Mouse (Mus musculus) layer of hippocampus, adult 11-12 months (tissue): ENCODE data around the gene Aff3.
A peak's percentile ranks its signal among the peaks of the same experiment; 100 is the strongest.

Source experiments
- DNase-seq: peaks from one replicate; pipeline ENCODE4 v3.0.0; 2022; ENCODE audit warnings: low spot score

Aff3 gene

DNA sequence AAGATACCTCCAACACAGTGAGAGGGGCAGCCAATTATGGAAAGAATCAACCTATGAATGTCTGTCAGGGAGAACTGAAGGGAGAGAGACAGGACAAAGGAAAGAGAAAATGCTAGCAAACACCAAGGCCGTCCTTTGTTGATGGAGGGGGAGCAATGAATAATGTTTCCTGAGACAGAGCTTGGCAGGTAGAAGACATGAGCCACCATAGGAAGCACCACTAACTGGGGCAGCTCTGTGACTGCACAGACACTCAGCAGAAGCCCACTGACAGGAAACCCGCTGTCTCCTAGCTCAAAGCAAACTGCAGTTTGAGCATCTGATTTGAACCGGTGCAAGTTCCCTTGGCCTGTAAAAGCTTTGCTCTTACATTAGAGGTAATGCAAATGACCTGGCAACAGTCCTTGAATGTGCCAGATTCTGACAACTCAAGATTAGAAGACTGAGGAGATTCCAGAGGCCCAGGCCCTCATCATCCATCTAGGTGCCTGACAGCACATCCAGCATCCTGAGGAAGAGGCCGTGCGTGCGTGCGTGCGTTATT lies 176.0 kb downstream of the Aff3 start:
- no peak for DNase-seq

DNA sequence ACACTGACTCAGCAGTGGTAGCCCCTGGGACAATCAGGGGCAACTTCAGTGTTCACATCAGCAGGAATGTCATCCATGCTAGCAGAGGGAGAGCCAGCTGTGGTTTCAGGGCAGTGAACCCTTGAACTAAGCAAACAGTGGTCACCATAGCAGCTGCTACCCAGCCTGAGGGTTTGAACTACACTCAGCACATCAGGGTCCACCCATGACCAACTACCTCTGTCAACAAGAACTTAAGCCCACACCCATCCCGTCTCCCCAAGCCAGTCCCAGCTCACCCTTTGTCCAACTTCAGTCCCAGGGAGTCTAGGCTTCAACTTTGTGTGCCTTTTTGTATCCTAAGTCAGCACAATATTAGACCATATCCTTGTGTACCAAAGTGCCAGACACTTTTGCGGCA lies 176.9 kb downstream of the Aff3 start:
- no peak for DNase-seq

DNA sequence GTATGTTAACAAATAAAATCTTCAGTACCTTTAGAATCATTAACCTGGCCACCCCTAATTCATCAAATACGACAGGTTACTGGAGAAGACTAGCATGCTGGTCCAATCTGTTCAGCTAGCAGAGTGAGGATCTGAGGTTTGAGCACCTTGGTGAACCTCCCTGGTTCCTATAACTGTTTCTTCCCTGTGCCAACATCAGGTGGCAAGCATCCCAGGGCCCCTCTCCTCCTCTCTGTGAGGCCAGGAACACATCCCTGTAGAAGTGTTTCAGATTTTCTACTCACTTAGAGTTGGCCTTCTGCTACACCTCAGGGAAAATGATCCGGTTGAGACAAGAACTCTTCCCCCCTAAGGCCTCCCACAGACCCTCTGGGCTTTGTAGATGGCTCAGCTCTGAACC lies 181.6 kb downstream of the Aff3 start:
- DNase-seq: no peak

DNA sequence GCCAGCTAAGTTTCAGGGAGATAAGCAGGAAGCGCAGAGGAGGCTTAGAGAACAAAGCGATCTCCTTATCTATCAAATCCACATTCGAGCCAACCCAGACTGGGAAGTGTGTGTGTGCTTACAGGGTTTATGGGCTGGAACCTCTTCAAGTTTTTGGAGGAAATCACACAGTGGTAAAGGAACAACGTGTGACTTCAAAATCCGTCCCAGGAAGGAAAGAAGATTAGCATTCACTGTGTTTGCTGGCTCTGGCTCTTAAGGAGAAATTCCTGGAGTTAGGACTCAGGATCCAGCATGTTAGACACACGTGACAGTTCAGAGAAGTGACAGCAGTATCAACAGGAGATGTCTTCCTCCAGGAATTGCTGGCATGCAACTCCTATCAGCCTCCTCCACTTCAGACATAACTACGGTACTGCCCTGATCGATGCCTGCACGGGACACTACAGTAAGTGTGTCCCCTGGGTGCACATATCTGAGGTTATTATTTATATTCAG lies 186.5 kb downstream of the Aff3 start:
- DNase-seq: no peak

DNA sequence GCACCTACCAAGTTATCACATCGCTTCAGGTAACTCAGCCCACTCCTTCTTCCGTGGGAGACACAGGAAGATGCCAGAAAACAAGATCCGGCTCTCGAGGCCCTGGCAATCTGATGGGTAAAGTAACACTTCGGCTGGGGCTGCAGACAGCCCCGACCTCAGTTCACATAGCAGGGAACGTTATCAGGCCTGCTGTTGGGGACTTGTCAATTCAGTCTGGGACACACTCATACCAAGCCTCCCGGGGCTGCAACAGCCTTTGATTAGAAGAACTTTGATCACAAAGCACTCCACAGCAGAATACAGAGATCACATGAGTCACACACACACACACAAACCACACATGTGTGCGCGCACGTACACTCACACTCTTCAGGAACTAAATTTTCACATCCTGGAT lies 193.9 kb downstream of the Aff3 start:
- no peak for DNase-seq

DNA sequence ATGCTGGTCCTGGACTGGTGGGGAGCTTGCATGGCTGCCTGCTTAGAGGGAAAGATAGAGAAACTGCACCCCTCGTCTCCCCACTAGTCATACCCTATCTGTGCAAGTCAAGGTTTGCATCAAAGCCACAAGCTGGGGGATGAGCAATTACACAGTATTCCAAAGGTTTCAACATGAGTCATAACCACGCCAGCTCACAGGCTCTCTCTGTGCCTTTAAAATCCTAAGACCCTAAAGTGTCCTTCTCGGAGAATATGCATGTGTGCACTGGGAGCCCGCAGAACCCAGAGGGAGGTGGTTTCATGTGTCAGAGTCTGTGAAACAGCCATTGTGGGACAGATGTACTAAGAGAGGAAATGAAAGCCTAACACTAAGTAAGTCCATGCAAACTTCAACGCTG lies 194.6 kb downstream of the Aff3 start:
- no peak for DNase-seq

DNA sequence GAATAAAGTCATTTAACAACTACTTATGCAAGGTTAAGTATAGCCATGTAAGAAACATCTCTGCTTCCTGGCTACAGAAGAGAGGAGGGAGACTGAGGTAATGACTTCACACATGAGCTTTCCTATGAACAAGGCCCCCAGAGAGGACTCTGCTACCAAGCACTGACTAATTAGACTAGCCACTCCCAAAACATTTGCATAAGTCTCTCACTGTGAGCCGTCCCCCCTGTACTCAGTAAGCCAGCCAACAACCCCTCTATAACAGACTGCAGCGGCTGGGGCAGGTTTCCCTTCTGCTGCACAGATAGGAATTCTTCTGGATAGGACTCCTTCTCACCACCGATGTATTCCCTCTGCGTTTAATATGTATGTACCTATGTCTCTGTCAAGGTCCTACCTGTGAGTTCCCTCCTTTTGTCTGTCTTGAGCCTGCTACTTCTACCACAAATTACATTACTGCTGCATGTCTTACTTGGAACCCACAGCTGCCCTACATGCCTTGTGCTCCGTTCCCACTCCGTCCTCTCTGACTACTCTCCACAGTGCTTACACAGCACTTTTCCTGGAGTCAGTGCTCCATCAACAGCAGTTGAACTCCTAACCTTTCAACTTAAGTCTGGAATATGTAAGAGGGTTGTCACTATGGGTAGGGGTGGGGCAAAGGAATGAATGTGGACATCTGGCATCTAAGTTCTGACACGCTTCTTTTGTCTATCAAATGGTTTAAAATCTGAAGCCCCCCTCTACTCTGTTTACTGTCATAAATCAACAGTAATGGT lies 197.3 kb downstream of the Aff3 start:
- no peak for DNase-seq

DNA sequence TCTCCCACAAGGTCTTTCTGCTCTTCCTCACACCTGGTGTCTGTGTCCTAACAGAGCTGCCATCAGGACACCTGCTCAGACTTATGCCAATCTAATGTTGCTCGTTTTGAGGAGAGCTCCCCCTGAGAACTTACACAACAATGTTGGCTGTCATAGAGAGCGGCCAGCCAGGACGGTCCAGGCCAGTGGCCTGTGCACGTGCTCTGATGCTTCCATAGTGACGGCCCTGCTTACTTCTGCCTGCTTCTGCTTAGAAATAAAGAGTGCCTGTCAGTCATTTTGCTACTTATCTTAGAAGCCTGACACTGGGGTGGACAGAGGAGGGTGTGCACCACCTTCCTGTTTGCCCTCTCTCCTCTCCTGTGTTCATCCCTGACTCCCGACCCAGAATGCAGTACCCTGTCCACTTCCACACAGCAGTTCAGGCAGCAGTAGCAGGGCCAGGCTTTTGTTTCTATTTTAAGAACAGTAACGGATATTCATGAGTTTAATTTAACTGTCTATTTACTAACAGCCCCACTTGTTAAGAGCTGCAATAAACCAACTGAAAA lies 208.0 kb downstream of the Aff3 start:
- no peak for DNase-seq

DNA sequence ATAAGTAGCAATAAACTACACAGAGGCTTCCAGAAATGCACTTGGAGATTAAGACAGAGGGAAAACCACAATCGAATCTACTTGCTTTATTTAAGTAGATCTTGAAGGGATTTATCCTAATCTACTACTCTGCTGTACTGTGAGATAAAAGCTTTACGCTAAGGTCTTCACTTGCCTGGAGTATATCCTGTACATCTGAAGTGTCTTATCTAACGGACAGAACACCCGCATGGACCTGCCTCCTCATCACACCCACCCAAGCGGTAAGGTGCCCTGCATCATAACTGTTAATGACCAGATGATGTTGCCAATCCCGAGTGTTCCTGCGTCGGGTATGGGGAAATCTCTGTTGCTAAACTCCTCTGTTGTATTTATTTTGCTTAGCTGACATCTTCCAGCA lies 209.8 kb downstream of the Aff3 start:
- DNase-seq: no peak

DNA sequence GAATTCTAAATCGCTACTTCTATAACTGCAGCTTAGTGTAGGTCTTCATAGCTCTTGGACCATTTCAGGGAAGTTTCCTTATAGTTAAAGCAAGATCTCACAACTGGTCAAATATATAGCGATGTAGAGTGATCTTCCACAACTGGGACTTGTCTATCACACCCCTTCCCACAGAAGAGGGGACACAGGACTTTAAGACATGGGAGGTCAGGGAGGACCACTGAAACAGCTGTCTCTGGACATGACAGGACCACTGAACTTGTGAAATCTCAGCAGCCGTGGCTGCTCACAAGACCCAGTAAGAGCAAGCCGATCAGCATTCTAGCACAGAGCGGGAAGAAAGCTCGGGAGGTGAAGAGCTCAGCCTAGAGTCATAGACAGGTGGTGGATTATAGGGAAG lies 213.4 kb downstream of the Aff3 start:
- no peak for DNase-seq

DNA sequence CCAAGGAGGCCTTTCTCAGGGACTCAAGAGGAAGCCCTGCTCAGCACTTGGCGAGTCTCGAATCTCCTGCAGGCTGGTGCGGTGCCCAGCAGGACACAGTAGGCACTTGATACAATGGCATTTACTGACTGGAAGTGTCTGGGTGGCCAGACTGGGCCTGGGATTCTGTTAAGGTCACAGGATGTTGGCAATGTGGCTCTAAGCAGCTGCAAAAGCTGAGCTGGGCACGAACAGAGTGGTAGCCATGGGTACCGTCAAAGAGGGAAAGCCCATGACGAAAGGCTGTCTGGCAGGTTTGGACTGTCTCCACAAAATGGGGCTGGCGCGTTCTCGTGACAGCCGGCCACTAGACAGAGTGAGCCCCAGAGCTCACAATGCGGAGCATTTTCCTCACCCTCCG lies 214.1 kb downstream of the Aff3 start:
- peak; percentile 70 for DNase-seq

DNA sequence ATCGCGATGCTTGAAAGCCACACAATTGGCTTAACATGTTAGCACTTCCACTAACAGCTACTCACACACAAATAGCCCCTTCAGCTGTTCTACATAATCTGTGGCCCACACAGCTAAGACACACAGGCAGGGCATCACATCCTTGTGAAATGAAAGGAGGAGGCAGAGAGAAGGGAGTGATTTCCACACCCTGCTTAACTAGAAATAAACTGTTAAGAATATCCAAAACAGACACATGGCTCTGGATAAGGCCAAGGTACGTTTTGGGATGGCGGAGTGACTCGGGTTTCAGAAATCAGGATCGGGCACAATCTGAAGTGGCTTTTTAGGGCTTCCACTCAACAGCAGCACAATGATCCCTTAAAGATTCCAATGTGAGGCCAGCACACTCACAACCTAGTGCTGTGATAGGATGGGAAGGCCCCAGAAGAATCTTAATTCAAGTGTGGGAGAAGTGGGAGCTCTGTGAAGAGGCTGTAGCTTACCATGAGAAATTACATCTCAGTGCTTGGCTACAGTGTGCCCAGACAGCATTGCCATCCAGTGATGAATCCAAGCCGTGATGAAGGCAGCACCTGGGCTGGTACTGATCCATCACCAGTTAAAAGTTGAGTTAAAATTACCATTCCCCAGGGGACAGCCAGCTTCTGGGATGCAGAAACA lies 214.8 kb downstream of the Aff3 start:
- no peak for DNase-seq

DNA sequence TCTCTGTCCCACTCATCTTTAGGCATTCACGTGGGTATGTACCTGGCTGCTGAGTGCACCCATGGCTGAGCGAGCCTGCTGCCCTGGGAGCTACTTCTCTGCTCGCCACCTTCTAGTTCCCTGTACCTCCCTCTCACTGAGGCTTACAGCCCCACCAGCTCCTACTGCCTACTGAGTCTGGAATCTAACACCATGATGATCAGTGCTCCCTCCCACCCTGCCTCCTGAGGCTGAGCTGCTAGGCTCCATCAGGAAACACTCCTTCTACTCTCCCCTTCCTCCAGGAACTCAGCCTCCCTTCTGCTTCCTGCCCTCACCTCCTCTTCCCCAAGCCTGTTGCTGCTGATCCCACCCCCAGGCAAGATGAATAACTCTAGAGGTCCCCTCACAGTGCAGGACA lies 215.9 kb downstream of the Aff3 start:
- no peak for DNase-seq

DNA sequence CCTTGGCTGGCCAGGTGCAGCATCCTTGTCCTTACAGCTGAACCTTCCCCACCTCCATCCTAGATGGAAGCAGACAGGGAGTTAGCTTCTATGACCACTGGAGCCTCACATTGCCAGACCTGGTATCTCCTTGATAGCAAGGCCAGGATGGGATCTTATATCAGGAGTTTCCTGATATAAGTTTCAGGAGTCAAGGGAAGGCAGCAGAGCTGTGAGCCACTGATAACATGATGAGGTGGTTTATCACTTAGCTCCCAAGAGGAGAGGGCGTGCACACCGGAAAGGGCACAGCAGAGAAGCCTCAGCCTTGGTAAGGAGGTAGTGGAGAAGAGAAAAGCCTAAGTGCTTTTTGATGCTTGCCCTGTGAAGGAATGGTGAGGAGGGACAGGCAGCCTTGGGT lies 217.2 kb downstream of the Aff3 start:
- DNase-seq: no peak

DNA sequence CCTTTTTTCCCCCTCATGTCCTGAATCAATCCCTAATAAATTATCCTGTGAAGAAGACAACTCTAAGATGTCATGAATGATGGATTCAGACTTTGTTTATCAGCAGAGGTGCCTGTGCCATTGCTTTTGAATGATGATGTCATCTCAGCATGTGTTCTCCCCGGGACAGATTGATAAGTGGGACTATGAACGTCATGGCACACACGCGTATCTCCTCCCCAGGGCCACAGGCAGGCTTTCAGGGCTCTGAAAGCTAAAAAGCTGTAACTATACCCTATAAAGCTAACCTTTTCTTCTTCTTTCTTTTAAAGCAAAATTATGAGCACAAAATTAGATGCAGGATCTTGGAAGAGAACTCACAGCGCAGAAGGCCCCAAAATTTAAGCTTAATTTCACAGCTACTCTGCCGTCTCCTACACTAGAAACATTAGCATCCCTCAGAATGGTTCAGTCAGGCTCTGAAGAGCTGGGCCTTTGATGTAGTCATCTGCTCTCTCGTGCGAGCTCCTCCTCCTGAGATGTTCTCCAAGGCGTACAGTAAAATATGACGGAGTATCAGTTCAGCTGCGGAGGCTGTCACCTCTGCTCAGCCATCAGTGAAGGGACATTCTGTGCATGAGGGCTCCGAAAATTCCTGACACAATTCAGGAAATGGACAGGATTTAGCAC lies 218.5 kb downstream of the Aff3 start:
- no peak for DNase-seq

DNA sequence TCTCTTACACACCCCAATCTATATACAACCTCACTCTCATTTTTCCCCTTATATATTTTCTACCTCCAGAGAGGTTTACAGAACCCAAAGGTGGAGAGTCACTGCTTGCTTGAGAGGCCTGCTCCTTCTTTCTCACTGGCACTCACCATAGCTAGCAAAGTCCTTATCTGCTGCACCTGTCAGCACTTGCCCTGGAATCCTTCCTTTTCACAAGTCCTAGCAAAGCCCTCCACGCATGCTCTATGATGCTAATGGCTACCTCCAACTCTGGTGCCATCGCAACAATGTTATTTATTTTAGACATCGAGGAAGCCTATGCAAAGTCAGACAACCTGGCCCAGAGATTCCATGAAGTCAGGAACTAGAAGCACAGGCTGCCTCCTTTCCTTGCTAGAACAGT lies 221.9 kb downstream of the Aff3 start:
- no peak for DNase-seq

DNA sequence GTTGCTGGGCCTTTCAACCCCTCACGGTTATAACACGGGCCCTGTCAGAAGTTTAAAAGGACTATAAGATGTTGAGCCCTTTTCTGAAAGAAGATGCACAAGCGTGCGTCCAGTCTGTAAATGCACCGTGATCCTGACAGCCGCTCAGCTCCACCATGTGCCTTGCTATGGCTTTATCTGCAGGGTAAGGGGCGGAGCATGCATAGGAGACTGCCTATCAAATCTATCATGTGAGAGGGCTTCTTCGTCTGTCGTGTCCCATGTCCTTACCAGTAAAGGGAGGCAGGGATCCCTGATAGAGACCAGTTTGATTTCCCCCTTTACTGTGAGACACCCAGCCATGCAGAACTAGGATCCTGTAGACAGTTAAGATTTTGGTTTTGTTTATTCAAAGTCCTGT lies 222.3 kb downstream of the Aff3 start:
- no peak for DNase-seq

DNA sequence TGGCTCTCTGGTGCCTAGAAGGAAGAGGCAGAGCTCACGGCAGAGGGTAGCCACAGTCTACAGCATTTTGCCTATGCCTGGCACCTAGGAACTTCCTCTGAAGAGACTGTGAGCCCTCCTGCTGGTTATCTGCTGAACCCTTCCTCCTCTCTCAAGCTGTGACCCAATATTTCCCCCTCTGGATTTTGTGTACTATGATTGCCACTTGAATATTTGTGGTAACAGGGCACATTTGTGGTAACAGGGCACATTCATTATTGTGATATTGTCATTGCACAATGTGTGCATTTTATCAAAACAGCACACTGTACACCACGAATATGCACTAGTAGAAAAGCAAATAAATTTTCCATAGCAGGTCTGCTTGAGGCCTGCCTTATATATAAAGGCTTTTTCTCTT lies 223.0 kb downstream of the Aff3 start:
- DNase-seq: no peak

DNA sequence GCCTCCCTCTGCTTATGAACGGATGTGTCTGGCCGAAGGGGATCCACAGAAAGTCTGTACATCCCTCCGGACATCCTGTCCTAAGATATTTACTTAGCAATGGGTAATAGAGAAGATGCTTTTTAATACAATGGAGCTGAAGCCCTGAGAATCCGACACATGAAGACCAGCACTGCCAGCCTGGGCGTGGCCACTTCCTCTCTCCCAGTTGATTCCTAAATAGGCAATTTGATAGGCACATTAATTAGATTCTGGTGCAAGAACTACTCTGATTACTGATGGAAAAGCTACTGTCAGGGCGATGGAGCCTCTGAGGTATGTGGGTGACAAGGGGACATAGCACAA lies 224.3 kb downstream of the Aff3 start:
- DNase-seq: no peak

DNA sequence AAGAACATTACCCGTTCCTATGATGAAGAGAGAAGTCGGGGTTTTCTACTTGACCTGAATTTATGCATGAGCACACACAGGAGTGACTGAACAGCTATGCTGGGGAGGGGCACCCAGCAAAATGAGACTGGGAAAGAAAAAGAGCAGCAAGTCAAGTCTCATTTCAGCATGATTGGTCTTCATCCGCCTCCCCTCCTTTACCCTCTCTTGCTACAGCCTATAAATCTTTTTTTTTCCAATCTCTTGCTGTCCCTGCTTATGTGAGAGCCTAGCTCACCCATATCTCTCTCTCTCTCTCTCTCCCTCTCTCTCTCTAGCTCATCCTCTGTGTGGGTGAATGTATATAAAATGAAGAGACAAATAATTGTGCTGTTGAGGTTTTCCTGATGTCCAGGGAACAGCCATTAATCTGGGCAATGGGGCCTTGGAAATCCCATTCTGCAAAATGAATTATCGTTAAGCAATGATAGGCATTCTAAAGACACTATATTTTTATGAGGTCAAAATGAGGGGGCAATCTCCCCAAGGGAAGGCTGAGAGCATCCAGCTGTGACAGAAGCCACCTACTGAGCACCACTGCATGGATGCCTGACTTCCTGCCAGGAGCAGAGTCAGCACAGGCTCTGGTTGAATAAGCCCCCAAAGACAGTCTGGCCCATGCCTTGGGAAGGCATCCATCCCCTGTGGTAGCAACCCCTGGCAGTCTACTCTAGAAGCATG lies 224.8 kb downstream of the Aff3 start:
- no peak for DNase-seq

DNA sequence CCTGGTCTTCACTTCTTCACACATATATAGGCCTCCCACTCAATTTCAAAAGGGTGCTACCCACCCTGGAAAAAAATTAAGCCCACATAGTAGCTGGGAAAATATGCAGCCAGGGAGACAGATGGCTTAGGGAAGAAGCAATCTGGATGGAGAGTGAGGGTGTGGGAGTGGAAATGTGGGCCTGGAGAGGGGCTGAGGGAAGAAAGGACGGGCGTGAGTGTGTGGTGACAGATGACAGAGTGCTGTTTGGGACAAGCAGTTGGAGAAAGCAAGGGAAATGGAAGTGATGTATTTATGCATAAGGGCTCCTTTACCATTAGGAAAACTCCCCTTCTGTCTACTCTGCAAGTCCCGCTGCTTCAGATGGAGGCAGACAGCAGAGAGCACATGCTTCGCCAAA lies 226.3 kb downstream of the Aff3 start:
- DNase-seq: peak; percentile 86

DNA sequence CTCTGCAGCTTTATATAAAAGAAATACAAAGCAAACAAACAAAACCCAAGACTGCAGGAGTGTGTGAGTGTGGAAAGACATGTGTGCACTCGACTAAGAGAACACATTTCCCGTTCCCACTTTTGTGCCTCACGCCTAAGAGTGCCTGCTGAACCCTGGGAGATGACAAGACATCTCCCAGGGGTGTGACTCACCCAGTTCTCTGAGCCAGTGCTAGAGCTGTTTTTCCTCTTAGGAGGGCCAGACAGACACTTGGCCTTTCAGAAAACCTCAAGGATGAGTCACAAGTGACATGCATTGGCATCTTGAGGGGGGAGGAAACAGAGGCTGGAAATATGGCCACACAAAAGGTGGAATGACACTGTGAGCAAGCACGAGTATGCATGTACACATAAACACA lies 227.1 kb downstream of the Aff3 start:
- DNase-seq: no peak
